Mouse (Mus musculus) adrenal gland (tissue): ENCODE measurements at regions not wholly inside any gene's neighbourhood (a gene's known extent, or its start where the extent isn't known, plus 50 kb on each side); places are given as distances from the start of the nearest gene placed in this dataset.

Source experiments
- intact Hi-C: fragments of 180-260 bp; cut with DNase I; formaldehyde crosslinking; loops from one replicate; pipeline ENCODE4 v1.15.1; 2025

- intact Hi-C loops = no loop called here
These were observed 244.0 kb upstream of the Hs6st1 start for GRCm38 (mm10) chr1:35823981-35824880.

GRCm38 (mm10) chr1:35825531-35825966 lies 242.7 kb upstream of the Hs6st1 start:
- intact Hi-C loops = no loop called here

GRCm38 (mm10) chr1:35826575-35827114 lies 241.6 kb upstream of the Hs6st1 start:
- intact Hi-C loops = no loop called here

GRCm38 (mm10) chr1:35827471-35827870 lies 240.7 kb upstream of the Hs6st1 start:
- intact Hi-C loops = no loop called here

GRCm38 (mm10) chr1:35834180-35834579 lies 234.0 kb upstream of the Hs6st1 start:
- intact Hi-C loops = no loop called here

DNA sequence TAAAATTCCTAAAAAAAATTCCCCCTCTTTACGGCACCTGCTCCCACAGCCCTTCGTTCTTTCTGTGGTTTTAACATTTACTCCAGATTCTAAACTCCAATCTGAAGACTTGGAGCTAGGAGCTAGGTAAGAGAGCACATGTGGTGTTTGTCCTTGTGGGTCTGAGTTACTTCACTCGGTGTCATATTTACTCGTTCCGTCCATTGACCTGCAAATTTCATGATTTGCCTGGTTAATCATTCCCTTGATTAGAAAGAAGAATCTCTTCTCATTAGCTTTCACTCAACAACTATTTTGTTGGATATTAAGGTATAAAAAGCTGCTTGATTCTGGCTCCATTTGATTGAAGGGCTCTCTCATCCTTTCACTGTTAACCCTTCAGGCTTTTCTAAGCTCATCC lies 231.6 kb upstream of the Hs6st1 start:
- intact Hi-C loops = no loop called here

- intact Hi-C loops = loop anchor here (2.0 kb wide), 1 partner anchor 296 kb away; no protein-coding TSS in a partner anchor
These were observed 229.6 kb upstream of the Hs6st1 start for GRCm38 (mm10) chr1:35838625-35839024.

DNA sequence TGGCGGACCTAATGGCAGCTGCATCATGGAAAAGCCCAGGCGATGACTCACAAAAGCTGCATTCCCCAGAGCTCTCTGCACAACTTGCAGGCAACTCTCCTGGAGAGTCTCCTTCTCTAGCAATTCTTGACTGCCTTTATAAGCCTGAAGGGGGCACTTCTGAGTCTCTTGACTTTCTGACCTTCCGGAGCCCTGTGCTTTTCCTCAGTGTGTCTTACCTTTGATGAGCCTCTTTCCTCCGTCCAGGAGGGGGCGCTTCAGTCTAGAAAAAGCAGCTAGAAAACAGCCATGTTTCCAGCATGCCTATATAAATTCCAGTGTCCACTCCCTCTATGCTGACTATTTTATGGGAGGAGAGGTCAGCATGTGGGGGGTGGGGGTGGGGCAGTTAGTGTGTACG lies 228.8 kb upstream of the Hs6st1 start:
- intact Hi-C loops = loop anchor here (2.0 kb wide), 1 partner anchor 295 kb away; no protein-coding TSS in a partner anchor

- intact Hi-C loops = loop anchor here (5.0 to 10.0 kb wide), 2 partner anchors 77 to 221 kb away; no protein-coding TSS in a partner anchor
These were observed 226.6 kb upstream of the Hs6st1 start for GRCm38 (mm10) chr1:35841626-35842025.

DNA sequence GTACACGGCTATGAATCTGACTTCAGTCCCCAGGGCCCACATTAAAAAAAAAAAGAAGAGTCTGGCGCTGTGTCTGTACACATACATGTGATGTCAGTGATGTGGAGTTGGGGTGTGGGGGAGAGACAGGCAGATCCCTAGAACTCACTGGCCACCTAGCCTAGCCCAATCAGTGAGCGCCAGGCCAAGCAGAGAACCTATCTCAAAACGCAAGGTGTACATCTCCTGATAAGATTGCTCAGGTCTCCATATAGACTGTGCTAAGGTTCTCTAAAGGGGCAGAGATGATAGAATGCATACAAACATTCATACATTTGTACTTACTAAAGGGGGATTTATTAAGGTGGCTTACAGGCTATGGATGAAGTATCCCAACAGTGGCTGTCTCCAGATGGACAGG lies 225.5 kb upstream of the Hs6st1 start:
- intact Hi-C loops = loop anchor here (5.0 to 10.0 kb wide), 2 partner anchors 78 to 220 kb away; no protein-coding TSS in a partner anchor

DNA sequence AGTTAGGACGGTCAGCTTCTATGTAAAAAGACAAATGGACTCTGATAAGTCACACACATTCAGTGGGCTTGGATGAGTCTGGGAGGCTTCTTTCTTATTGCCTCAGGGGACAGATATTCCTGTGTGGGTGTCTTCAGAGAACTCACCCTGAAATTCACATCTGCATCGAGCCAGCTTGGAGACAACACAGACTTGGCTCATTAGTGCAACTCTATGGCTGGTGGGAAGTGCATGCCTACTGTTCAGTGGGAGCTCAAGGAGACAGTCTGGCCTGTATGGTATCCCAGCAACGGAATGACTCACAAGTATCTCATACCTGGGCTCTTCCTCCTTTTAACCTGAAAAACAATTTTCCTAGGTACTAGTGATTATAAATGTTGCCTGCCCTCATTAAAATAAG lies 224.6 kb upstream of the Hs6st1 start:
- intact Hi-C loops = loop anchor here (5.0 to 10.0 kb wide), 2 partner anchors 79 to 219 kb away; no protein-coding TSS in a partner anchor

DNA sequence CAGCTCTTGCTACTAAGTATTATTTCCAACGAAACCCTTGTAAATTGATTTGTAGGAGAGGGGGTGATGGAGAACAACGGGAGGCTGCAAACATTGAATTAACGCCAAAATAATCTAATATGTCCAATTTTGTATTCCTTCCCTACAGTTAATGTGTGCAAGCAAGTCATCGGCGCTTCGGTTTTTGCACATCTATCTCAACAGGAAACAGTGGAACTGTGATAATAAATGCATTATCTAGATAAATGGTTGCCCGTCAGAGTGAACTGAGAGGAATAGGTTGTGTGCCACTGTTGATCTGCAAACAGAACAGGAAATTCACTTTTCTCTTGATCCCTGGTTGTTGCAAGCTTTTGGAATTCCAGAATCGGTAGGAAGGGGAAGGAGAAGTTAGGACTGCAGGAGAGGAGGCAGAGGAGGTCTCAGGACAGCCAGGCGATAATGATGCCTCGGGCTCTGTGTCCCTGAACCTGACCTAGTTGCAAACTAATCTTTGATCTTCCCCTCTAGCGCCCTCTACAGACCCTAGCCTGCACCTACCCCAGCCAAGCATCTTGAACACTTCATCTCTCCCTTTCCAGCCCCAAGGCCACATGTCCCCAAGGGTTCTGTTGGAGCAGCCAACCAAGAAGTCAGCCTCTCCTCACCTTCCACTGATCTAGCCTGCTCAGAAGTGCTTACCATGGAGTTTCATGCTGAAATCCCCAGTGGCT lies 221.8 kb upstream of the Hs6st1 start:
- intact Hi-C loops = loop anchor here (5.0 to 10.0 kb wide), 2 partner anchors 82 to 119 kb away; no protein-coding TSS in a partner anchor

DNA sequence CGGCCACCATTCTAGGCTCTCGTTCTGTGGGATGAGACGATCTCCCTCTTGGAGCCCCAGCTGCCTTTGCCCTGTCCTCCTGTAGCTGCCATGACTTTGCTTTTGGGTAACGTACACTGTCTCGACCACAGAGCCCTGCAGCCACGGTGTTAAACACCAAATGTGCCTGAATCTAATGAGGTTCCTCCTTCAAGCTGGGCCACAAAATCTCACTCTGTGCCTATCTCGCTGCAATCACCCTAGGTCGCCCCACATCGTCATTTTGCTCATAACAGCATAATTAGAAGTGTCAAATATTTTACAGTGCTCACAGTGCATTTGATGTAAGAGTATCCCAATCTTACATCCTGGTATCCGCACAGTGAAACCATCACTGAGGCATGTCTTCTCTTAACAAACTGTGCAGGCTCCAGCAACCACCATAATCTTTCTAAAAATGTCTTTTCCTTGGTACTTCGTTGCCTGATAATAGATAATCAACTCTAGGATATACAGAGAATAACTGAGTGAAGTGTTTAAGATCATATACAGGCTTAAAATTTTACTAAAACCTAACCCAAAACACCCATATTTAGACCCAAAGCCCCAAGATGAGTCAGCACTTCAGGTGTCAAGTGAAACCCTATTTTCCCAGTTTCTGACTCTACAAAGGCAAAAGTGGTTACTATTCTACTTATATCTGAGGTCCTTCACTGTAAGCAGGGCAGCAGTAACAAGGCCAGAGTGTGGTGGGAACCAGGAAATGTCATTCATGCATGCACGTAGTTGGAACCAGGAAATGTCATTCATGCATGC lies 219.8 kb upstream of the Hs6st1 start:
- intact Hi-C loops = loop anchor here (5.0 to 10.0 kb wide), 2 partner anchors 84 to 121 kb away; no protein-coding TSS in a partner anchor

DNA sequence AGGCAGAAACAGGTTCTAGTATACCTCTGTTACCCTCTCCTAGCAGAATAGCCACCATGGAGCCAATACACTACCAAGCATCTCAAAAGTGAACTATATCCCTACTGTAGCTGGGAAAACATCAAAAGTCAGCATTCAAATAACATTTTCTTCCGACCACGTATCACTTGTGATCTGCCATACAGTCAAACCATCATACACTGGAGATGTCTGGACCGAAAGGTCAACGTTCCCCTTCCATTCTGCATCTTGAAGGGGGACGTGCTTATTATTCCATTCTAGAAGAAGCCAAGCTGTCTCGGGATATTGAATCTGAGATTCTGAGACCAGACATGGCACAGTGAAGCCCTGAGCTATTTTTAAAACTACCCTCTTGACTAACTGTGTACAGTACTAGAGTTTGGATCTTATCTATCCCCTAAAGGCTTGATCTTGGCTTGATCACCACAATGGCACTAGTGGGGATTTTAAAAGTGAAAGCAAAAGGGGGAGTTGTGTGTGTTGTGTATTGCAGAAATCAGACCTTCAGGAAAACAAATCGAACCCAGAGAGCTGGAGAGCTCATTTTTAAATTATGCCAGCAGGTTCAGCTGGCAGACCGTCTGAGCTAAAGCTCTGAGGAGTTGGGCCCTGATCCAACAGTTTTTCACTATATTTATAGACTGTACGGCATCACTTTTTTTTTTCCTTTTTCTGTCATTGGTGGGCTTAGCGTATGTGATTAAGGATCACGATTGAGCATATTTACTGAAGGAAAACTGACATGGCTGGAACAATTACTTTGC lies 218.6 kb upstream of the Hs6st1 start:
- intact Hi-C loops = loop anchor here (5.0 to 10.0 kb wide), 2 partner anchors 85 to 122 kb away; no protein-coding TSS in a partner anchor

DNA sequence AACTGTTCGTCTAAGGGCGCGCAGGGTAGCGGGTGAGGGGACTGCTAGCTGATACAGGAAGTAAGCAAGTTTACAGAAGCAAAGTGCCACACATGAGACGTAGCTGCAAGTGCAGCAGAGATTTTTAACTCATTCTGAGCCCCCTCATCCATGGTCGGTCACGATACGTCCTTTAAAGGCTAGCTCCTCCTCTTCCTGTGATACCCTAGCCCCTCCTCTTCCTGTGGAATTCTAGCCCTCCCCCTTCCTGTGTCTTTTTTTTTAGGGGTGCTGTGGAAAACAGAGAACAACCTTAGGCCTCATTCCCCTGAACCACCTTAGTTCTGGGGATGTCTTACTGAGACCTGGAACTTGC lies 218.0 kb upstream of the Hs6st1 start:
- intact Hi-C loops = no loop called here

DNA sequence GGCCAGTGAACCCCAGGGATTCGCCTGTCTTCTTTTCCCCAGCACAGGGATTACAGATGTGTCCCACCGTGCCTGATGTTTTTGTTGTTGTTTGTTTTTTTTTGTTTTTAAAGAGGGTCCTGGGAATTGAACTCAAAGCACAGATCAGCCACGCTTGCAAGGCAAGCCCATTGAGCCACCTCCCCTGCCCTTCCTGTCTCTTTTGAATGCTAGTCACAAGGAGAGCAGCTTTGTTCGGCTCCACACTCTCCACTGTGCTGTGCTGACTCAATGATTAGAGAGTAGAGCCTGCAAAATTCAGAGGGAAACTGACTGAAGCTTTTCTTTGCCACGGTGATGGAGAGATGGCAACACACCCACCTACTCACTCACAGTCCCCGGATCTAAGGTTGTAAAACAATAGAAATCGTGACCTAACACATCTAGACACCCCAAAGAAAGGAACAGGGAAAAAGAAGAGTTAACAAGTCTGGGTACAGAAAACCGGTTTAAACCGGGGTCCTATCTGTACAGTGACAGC lies 217.6 kb upstream of the Hs6st1 start:
- intact Hi-C loops = no loop called here

DNA sequence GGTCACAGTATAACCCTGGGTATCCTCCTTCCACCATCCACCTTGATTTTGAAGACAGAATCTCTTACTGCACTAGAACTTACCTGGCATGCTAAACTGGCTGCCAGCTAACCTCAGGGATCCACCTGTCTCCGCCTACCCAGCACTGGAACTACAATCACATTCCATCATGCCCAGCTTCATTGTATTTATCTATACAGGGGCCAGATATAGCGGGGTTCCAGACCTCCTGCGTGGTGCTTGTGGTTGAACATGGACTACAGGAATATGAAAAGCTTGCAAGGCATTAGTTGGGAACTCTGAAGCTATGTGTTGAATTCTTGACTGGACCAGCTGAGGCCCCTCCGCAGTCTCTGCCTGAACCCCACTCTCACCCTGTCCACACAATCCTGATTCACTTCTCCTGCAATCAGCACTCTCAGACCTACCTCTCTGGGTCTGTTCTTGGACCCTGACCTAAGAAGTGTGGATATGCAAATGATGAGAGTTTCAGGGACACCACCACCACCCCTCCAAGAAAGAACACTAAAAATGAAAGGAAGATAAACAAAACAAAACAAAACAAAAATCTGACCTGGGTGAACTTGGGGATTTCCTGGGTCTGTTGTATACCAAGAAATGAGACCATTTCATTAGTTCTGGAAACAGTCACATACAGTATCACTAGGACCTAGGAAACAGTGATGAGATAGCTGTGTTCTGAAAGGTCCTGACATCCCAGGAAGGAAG lies 216.4 kb upstream of the Hs6st1 start:
- intact Hi-C loops = no loop called here

DNA sequence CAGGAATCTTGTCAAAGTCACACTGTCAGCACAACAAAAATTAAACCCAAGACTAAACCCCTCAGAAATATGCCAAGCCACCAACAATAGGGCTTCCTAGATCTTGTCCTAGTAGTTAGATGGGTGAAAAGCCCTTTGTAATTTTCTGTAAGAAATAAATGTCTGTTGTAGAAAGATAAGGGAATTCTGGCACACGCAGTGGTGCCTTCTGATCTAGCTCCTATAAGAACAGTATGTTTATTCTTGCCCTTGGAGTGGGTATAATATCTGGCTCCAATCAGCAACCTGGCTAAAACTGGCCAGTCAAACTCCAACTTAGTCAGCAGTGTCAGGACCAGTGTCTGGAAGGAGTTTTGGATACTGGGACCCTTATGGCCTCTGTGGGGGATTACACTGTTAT lies 215.2 kb upstream of the Hs6st1 start:
- intact Hi-C loops = no loop called here

GRCm38 (mm10) chr1:35855650-35856049 lies 212.6 kb upstream of the Hs6st1 start:
- intact Hi-C loops = no loop called here
